ENCODE assay signal across 8 mouse cellular contexts in genomic region chr10:67535256-67535655, GRCm38 (mm10). TPM values are rescaled to one million over a fixed set of nuclear protein-coding genes. Genes with fewer than 3 reads are reported as not detected.
DNase-seq lines count a peak whose midpoint lies in the region; ATAC-seq and TF ChIP-seq lines count a peak whose summit lies in the region.

Gene Egr2 (plus strand): TSS chr10:67535475.

- TF ChIP-seq POLR2A in embryonic fibroblast, embryonic 13.5 days (IDR thresholded peaks at IDR 0.05; ENCODE audit: low read depth, low read length) = no peak

- peaks cover 81% of the 10 kb centered on the region for H3K27me3 ChIP-seq in hindbrain, embryonic 12.5 days
- peaks cover 69% of the 10 kb centered on the region for H3K27me3 ChIP-seq in lung, embryonic 14.5 days (ENCODE audit: insufficient read depth, low read length)
- H3K27me3 ChIP-seq in splenic B cell, adult 2 months (ENCODE audit: control insufficient read depth, insufficient read depth, low read length, poor library complexity, severe bottlenecking) = no peaks in the 10 kb centered on the region

- peak in 1 of 2 experiments; percentile 14 for DNase-seq in left cerebral cortex, postnatal 25 days (ENCODE audit: low spot score in 2 of 2)
- no peak for DNase-seq in left cerebral cortex, adult 8-10 months (ENCODE audit: low spot score in 2 of 2)
- peak; percentile 51 for DNase-seq in ZHBTc4 (ENCODE audit: low read depth, low spot score)
- DNase-seq in lung, embryonic 14.5 days = peak; percentile 49
- DNase-seq in splenic B cell, adult 2 months (ENCODE audit: low read depth, low spot score) = peak; percentile 52
- no peak for DNase-seq in urinary bladder, adult 2 months (ENCODE audit: low spot score)

- peak within 1 kb of the TSS; percentile 88 for H3K4me2 ChIP-seq in hindbrain, embryonic 12.5 days (replicated peaks)
- H3K4me2 ChIP-seq in lung, embryonic 14.5 days = peak within 1 kb of the TSS; percentile 98

- H3K9me3 ChIP-seq in hindbrain, embryonic 12.5 days (replicated peaks) = no peaks in the 10 kb centered on the region
- no peaks in the 10 kb centered on the region for H3K9me3 ChIP-seq in lung, embryonic 14.5 days (ENCODE audit: low read depth, low read length)

- H3K4me1 ChIP-seq in embryonic fibroblast, embryonic 13.5 days (ENCODE audit: control insufficient read depth, insufficient read depth, low read length) = no peaks in the 10 kb centered on the region
- peaks cover 41% of the 10 kb centered on the region for H3K4me1 ChIP-seq in hindbrain, embryonic 12.5 days
- H3K4me1 ChIP-seq in lung, embryonic 14.5 days (ENCODE audit: insufficient read depth) = peaks cover 5% of the 10 kb centered on the region; the same call in 1 of the 2 replicates

- peak within 1 kb of the TSS; percentile 51 for H3K4me3 ChIP-seq in embryonic fibroblast, embryonic 13.5 days (ENCODE audit: insufficient read depth, low read length)
- H3K4me3 ChIP-seq in hindbrain, embryonic 12.5 days = peak within 1 kb of the TSS; percentile 61
- H3K4me3 ChIP-seq in lung, embryonic 14.5 days (ENCODE audit: low read depth, low read length) = peak within 1 kb of the TSS; percentile 55

- peak within 1 kb of the TSS; percentile 32; the same call in 1 of the 2 replicates for H3K9ac ChIP-seq in hindbrain, embryonic 12.5 days
- H3K9ac ChIP-seq in lung, embryonic 14.5 days = no peak within 1 kb of the TSS; the same call in 1 of the 2 replicates

- H3K27ac ChIP-seq in embryonic fibroblast, embryonic 13.5 days (ENCODE audit: insufficient read depth, low read length) = peak within 1 kb of the TSS; percentile 17; the same call in 1 of the 2 replicates
- no peak within 1 kb of the TSS for H3K27ac ChIP-seq in hindbrain, embryonic 12.5 days
- H3K27ac ChIP-seq in lung, embryonic 14.5 days (ENCODE audit: low read depth) = no peak within 1 kb of the TSS

- no peak for TF ChIP-seq CTCF in embryonic fibroblast, embryonic 13.5 days (IDR thresholded peaks at IDR 0.05; ENCODE audit: borderline replicate concordance, insufficient read depth, low read length)
- TF ChIP-seq CTCF in lung, embryonic 14.5 days (IDR thresholded peaks at IDR 0.05; ENCODE audit: low read depth) = no peak

- ATAC-seq in hindbrain, embryonic 12.5 days (ENCODE audit: low FRiP score) = no peak
- no peak for ATAC-seq in lung, embryonic 14.5 days (ENCODE audit: insufficient read depth)

- H3K36me3 ChIP-seq in hindbrain, embryonic 12.5 days = no peaks in the 10 kb centered on the region
- no peaks in the 10 kb centered on the region for H3K36me3 ChIP-seq in lung, embryonic 14.5 days (ENCODE audit: insufficient read depth)
- no peaks in the 10 kb centered on the region for H3K36me3 ChIP-seq in splenic B cell, adult 2 months (ENCODE audit: control insufficient read depth, insufficient read depth, low read length, poor library complexity, severe bottlenecking)

- intact Hi-C loops in left cerebral cortex, postnatal 25 days (cut with DNase I) = loop anchor here (1.0 kb wide), 1 partner anchor 41 kb away; no protein-coding TSS in a partner anchor

- 1% methylated on average over 37 of the region's 37 CpGs for WGBS in hindbrain, embryonic 12.5 days
- WGBS in lung, embryonic 14.5 days = 1% methylated on average over 31 of the region's 37 CpGs

RNA-seq across cellular contexts. Expression of gene Egr2, which starts in this region (rescaled TPM):
- total RNA-seq in left cerebral cortex, postnatal 25 days (2021) = 10 to 100 TPM; 13.8 to 15.7 TPM
- total RNA-seq in left cerebral cortex, adult 8-10 months (2022) = 1 to 10 TPM; 2.2 to 8.3 (median 7.9) TPM
- polyA plus RNA-seq in embryonic fibroblast, embryonic 13.5 days (2011; ENCODE audit: insufficient read length, low read depth, missing spikeins) = 11.1 and 17.6 TPM in 2 replicates
- polyA plus RNA-seq in hindbrain, embryonic 12.5 days (2016; fragmentation: Nextera tagmentation; extraction: Ambion mirVana) = 1.1 and 1.5 TPM in 2 replicates
- 0.22 and 0.28 TPM in 2 replicates for polyA plus RNA-seq in lung, embryonic 14.5 days (2014; fragmentation: Nextera tagmentation; extraction: Ambion mirVana)
- polyA plus RNA-seq in urinary bladder, adult 2 months (2012; rRNA removed) = 1.1 and 1.2 TPM in 2 replicates

Comparison
In these comparisons a context has a peak if more than half of its experiments do, and no peak if none do; other contexts are left out.
1. Peak in DNase-seq, H3K4me3 ChIP-seq and H3K4me2 ChIP-seq in lung, embryonic 14.5 days; RNA of the gene not detected or under 1 TPM.
2. DNase-seq: peak in ZHBTc4 (single experiment) and splenic B cell, adult 2 months (single experiment); none in left cerebral cortex, adult 8-10 months (0 of 2) and urinary bladder, adult 2 months (single experiment).
3. Peak in every context shown above with its lines, with median percentiles within 50 percentile points of each other: H3K4me3 ChIP-seq.